Mouse (Mus musculus): ENCODE measurements around the gene Calm5.

The Calm5 gene

GRCm38 (mm10) chr13:3865648-3866354 lies 11.8 kb downstream of the Calm5 start:
- in situ Hi-C loops (cut with MboI, MseI): no loop called here

GRCm38 (mm10) chr13:3866355-3867052 lies 12.5 kb downstream of the Calm5 start:
- in situ Hi-C loops (cut with MboI, MseI): no loop called here

- in situ Hi-C loops (cut with MboI, MseI): no loop called here
These were observed 13.2 kb downstream of the Calm5 start for GRCm38 (mm10) chr13:3867158-3867557.

GRCm38 (mm10) chr13:3869901-3870300 lies 15.9 kb downstream of the Calm5 start:
- in situ Hi-C loops (cut with MboI, MseI): no loop called here

- in situ Hi-C loops (cut with MboI, MseI): no loop called here
These were observed 18.9 kb downstream of the Calm5 start for GRCm38 (mm10) chr13:3872832-3873231.

GRCm38 (mm10) chr13:3876448-3876847 lies 22.5 kb downstream of the Calm5 start:
- in situ Hi-C loops (cut with MboI, MseI): no loop called here

- in situ Hi-C loops (cut with MboI, MseI): no loop called here
These were observed 23.2 kb downstream of the Calm5 start for GRCm38 (mm10) chr13:3877185-3877584.

- in situ Hi-C loops (cut with MboI, MseI): no loop called here
These were observed 23.8 kb downstream of the Calm5 start for GRCm38 (mm10) chr13:3877679-3878220.

GRCm38 (mm10) chr13:3886663-3887062 lies 32.7 kb downstream of the Calm5 start:
- in situ Hi-C loops (cut with MboI, MseI): no loop called here

- in situ Hi-C loops (cut with MboI, MseI): no loop called here
These were observed 35.1 kb downstream of the Calm5 start for GRCm38 (mm10) chr13:3889111-3889510.

- in situ Hi-C loops (cut with MboI, MseI): loop anchor here (10.0 kb wide), 1 partner anchor 1725 kb away; no protein-coding TSS in a partner anchor
These were observed 36.1 kb downstream of the Calm5 start for GRCm38 (mm10) chr13:3890061-3890460.

GRCm38 (mm10) chr13:3891479-3892087 lies 37.6 kb downstream of the Calm5 start:
- in situ Hi-C loops (cut with MboI, MseI): loop anchor here (10.0 kb wide), 1 partner anchor 1723 kb away; no protein-coding TSS in a partner anchor

- in situ Hi-C loops (cut with MboI, MseI): loop anchor here (10.0 kb wide), 1 partner anchor 1722 kb away; no protein-coding TSS in a partner anchor
These were observed 38.6 kb downstream of the Calm5 start for GRCm38 (mm10) chr13:3892601-3893000.

- in situ Hi-C loops (cut with MboI, MseI): loop anchor here (10.0 kb wide), 1 partner anchor 1722 kb away; no protein-coding TSS in a partner anchor
These were observed 39.3 kb downstream of the Calm5 start for GRCm38 (mm10) chr13:3893126-3893734.

- in situ Hi-C loops (cut with MboI, MseI): loop anchor here (10.0 kb wide), 1 partner anchor 1720 kb away; no protein-coding TSS in a partner anchor
These were observed 40.6 kb downstream of the Calm5 start for GRCm38 (mm10) chr13:3894549-3894948.

GRCm38 (mm10) chr13:3895397-3895980 lies 41.5 kb downstream of the Calm5 start:
- in situ Hi-C loops (cut with MboI, MseI): loop anchor here (5.0 to 10.0 kb wide), 2 partner anchors 228 to 1719 kb away; no protein-coding TSS in a partner anchor

GRCm38 (mm10) chr13:3896032-3896431 lies 42.1 kb downstream of the Calm5 start:
- in situ Hi-C loops (cut with MboI, MseI): loop anchor here (5.0 to 10.0 kb wide), 2 partner anchors 229 to 1719 kb away; no protein-coding TSS in a partner anchor

GRCm38 (mm10) chr13:3896913-3897312 lies 42.9 kb downstream of the Calm5 start:
- in situ Hi-C loops (cut with MboI, MseI): loop anchor here (5.0 to 10.0 kb wide), 2 partner anchors 230 to 1718 kb away; no protein-coding TSS in a partner anchor

- in situ Hi-C loops (cut with MboI, MseI): loop anchor here (5.0 to 10.0 kb wide), 2 partner anchors 231 to 1717 kb away; no protein-coding TSS in a partner anchor
These were observed 44.2 kb downstream of the Calm5 start for GRCm38 (mm10) chr13:3898202-3898601.

GRCm38 (mm10) chr13:3899301-3899700 lies 45.3 kb downstream of the Calm5 start:
- in situ Hi-C loops (cut with MboI, MseI): loop anchor here (5.0 to 10.0 kb wide), 2 partner anchors 232 to 1716 kb away; no protein-coding TSS in a partner anchor
